Mouse (Mus musculus): Measurements from ENCODE around the gene Snrpd3.

The Snrpd3 gene

DNA sequence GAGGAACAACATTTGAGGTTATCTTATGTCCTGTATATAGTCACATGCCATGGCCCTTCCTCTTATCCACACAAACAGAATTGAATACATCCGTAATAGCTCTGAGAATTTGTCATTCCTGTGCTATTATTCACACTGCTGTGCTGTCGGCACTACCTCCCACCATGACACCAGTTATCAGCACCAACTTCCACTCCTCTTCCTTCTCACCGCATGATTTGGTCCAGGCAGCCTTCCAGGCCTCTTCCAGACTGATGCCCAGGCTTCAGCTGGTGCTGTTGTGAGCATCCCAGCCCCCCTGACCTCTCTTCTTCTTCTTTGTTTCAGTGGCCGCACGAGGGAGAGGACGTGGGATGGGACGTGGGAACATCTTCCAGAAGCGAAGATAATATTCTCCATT is 17.6 kb downstream of the Snrpd3 start:
- no peak for DNase-seq (ENCODE audit: low read depth, low spot score)

DNA sequence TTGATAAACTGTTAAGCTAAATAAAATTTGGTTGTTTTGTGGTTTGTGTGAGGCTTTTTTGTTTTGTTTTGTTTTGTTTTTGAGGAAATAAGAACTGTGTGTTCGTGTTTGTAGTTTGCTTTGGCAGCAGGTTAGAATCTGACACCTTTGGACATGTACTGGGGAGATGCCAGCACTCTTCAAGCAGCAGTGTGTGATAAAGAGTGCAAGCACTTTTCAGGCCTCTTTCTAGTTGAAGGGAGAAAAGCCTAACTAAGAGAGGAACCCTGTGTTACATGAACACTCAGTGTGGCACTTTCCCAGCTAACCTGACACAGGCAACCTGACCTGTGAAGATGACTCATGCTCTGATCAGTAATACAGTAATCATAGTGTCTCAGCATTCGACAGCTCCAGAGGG is 18.1 kb downstream of the Snrpd3 start:
- DNase-seq (ENCODE audit: low read depth, low spot score) = no peak

DNA sequence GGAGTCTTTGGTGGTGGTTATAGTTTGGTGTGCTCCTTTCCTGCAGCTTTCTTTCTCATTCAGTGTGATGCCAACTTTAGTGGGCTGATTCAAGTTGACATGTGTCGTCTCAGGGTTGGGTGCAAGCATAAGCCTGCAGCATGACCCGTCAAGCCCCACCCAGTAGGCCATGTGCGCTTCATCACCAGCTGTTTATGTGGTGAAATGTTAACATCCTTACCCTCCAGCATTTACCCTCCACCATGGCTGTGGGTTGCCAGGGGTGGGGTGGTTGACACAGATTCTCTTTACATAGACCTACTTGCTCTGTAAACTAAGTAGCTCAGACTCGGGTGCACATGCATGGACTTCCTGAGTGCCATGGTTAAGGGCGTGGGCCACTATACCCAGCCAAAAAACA is 18.8 kb downstream of the Snrpd3 start:
- no peak for DNase-seq (ENCODE audit: low read depth, low spot score)

GRCm38 (mm10) chr10:75547901-75548300 is 30.6 kb downstream of the Snrpd3 start:
- DNase-seq (ENCODE audit: low read depth, low spot score) = no peak

DNA sequence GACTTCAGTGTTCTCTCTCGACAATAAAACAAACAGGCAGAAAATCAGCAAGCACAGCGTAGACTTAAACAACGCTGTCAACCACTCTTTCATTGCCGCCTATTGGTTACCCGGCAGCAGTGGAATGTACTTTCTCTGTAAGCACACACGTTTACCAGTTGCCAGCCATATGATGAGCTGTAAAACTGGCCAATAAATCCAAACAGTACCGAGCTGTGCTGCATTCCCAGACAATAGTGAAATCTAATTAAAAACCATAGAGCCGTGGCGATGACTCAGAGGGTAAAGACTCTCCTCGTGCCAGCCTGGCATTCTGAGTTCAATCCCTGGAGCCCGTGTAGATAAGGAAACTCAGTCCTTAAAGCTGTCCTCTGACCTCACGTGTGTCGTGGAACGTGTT is 31.1 kb downstream of the Snrpd3 start:
- no peak for DNase-seq (ENCODE audit: low read depth, low spot score)

- DNase-seq (ENCODE audit: low read depth, low spot score) = no peak
Observed at GRCm38 (mm10) chr10:75549886-75550285, 32.5 kb downstream of the Snrpd3 start.

- DNase-seq (ENCODE audit: low read depth, low spot score) = no peak
Observed at GRCm38 (mm10) chr10:75551175-75551574, 33.8 kb downstream of the Snrpd3 start.

- DNase-seq (ENCODE audit: low read depth, low spot score) = no peak
Observed at GRCm38 (mm10) chr10:75552106-75552505, 34.8 kb downstream of the Snrpd3 start.

GRCm38 (mm10) chr10:75552701-75553450 is 35.5 kb downstream of the Snrpd3 start:
- no peak for DNase-seq (ENCODE audit: low read depth, low spot score)

- no peak for DNase-seq (ENCODE audit: low read depth, low spot score)
Observed at GRCm38 (mm10) chr10:75554090-75554489, 36.7 kb downstream of the Snrpd3 start.

DNA sequence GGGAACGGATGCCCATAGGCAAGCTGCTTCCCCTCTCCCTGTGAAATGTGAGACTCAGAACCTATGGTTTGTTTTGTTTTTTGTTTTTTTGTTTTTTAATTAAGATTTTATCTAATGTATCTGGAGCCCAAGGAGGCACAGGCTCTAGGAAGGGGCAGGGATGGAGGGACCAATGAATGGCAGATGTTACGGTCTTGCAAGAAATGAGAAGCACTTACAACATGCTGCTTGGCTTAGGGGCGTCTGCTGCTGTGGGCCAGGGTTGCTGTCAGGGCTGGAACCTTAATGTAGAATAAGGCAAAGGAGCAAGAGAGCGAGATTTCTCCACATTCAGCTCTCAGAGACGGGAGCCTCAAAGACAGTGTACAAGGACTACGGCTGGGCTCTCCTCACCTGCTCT is 38.2 kb downstream of the Snrpd3 start:
- no peak for DNase-seq (ENCODE audit: low read depth, low spot score)

GRCm38 (mm10) chr10:75556026-75556425 is 38.7 kb downstream of the Snrpd3 start:
- DNase-seq (ENCODE audit: low read depth, low spot score) = peak; percentile 68

DNA sequence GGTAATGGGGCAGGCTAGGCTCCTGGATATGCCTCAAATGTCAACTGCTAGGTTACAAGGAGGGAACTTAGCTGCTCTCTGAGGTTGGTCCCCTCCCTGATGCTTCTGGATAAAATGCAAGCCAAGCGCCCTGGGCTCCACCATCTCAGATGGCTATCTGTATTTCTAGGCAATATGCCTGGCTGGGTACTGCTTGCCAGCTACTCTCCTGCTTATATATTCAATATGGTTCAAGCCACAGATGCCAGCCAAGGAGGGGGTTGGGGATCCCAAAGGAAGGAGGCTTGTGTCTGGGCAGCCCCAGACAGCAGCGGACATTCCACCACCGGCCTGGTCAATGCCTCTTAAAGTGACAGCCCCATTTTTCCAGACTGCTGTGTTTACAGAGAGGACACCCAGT is 41.2 kb downstream of the Snrpd3 start:
- DNase-seq (ENCODE audit: low read depth, low spot score) = peak; percentile 45

GRCm38 (mm10) chr10:75559041-75559675 is 41.8 kb downstream of the Snrpd3 start:
- no peak for DNase-seq (ENCODE audit: low read depth, low spot score)

GRCm38 (mm10) chr10:75559676-75560548 is 42.6 kb downstream of the Snrpd3 start, which contains the start of gene Lrrc75b:
Gene Lrrc75b (minus strand): TSS chr10:75560330.
- DNase-seq (ENCODE audit: low read depth, low spot score) = no peak

GRCm38 (mm10) chr10:75560549-75560899 is 43.2 kb downstream of the Snrpd3 start:
- no peak for DNase-seq (ENCODE audit: low read depth, low spot score)

DNA sequence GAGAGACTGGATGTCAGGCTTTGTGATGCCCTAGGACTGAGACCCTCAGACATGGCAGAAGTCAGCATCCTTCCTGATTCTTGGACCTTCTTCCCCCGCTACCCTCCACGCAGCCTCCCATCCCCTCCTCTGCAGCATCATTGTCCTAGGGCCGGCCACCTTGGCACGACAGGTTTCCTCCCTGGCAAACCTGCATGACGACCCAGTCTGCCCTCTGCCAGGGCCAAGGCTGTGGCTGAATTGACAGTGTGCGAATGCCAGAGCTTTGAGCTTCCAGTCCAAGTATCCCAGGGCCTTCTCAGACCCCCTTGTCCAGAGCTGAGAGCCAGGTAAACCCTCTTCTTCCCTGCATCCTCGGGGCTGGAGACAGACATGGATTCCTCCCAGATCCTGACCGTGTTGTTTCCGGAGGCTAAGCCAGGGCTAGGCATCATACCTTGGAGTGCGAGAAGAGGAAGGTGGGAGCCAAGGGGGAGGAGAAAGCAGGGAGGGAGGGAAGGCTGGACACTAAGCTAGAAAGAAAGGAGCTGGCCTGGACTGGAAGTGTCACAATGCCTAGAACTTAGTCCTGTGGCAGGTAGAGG is 43.8 kb downstream of the Snrpd3 start, which contains the start of gene Ggt1:
Gene Ggt1 (plus strand): TSS at position 534 of the 584 bp plus-strand sequence.
- no peak for DNase-seq (ENCODE audit: low read depth, low spot score)

DNA sequence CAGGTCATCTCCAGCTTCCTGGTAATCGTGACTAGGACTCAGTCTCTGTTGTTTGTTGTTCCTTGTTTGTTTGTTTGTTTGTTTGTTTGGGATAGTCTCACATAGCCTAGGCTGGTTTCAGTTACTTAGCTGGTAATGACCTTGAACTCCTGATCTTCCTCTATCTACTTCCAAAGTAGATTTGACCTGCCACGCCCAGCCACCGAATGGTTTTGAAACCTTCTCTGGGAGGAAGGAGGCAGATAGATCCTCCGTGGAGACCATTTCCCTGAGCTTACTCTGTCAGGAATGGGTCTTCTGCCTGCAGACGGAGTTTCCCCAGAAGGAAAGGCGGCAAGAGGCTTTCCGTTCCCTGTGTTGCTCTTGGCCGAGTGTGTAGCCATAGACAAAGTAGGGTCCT is 45.2 kb downstream of the Snrpd3 start:
- DNase-seq (ENCODE audit: low read depth, low spot score) = no peak

GRCm38 (mm10) chr10:75564687-75565265 is 47.4 kb downstream of the Snrpd3 start:
- no peak for DNase-seq (ENCODE audit: low read depth, low spot score)

DNA sequence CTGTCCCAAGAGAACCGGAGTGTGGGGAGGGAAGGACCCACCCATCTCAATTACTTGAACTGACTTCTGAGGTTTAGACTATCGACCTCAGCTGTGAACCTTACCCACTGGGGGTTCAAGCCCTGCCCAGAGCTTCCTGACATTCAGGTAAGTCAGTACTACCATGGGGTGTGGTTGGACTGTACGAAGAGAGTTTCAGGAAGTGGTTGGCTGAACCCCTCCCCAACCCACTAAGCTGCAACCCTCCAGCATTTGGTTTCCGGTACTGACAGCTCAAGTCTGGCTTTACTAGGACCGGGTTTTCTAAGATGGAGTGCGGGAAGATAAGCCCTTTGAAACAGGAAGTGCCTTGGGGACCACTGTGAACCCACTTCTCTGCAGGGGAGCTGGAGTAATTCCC is 48.1 kb downstream of the Snrpd3 start:
- DNase-seq (ENCODE audit: low read depth, low spot score) = no peak

DNA sequence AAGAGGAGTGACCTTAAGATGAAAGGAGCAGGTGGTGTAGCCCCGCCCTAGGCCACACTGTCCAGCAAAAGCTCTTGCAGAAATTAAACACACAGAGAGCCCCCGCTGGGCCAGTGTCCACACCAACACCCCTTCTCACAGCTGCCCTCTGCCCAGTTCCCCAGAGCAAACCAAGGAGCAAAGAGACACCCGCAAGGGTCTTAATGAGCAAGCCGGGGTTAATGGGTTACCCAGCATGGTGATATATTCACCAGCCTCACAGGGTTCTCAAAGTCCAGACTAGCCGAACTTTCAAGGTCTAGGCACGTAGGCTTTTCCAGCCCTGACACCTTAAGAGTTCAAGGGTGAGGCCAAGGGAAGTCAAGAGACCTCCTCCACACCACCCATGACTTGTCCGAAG is 48.6 kb downstream of the Snrpd3 start:
- no peak for DNase-seq (ENCODE audit: low read depth, low spot score)

GRCm38 (mm10) chr10:75566321-75566720 is 49.0 kb downstream of the Snrpd3 start:
- no peak for DNase-seq (ENCODE audit: low read depth, low spot score)

All from brain, embryonic 18.5 days (tissue).